Comparison of ENCODE assay signal across 7 mouse cellular contexts in genomic region chr3:65929821-65930633, GRCm38 (mm10). TPM values are rescaled to one million over a fixed set of nuclear protein-coding genes. Genes with fewer than 3 reads are reported as not detected.
DNase-seq lines count a peak whose midpoint lies in the region; ATAC-seq and TF ChIP-seq lines count a peak whose summit lies in the region.

No protein-coding gene starts in this region.

- H3K9ac ChIP-seq in forebrain, postnatal 0 days = no peak overlapping the region
- H3K9ac ChIP-seq in hindbrain, embryonic 15.5 days = no peak overlapping the region

- no peaks in the 10 kb centered on the region for H3K9me3 ChIP-seq in forebrain, postnatal 0 days (ENCODE audit: low read length)
- H3K9me3 ChIP-seq in hindbrain, embryonic 15.5 days = no peaks in the 10 kb centered on the region

- peak; percentile 4 for ATAC-seq in Patski
- peak; percentile 73 for ATAC-seq in forebrain, postnatal 0 days
- ATAC-seq in hindbrain, embryonic 15.5 days (ENCODE audit: low FRiP score, low read depth) = peak; percentile 61

- DNase-seq in Patski (ENCODE audit: low read depth, low spot score) = peak; percentile 43
- peak; percentile 74 to 76 for DNase-seq in cerebellum, adult 18-20 months
- peak; percentile 86 for DNase-seq in forebrain, postnatal 0 days
- peak; percentile 39 to 52 for DNase-seq in layer of hippocampus, postnatal 36 days
- peak; percentile 92 for DNase-seq in lung, postnatal 36 days
- peak; percentile 81 to 87 for DNase-seq in right cerebral cortex, adult 2 months (ENCODE audit: low spot score in 2 of 2)

- H3K4me3 ChIP-seq in forebrain, postnatal 0 days (ENCODE audit: low read depth, low read length) = no peak overlapping the region
- no peak overlapping the region for H3K4me3 ChIP-seq in hindbrain, embryonic 15.5 days

- H3K4me1 ChIP-seq in forebrain, postnatal 0 days (ENCODE audit: insufficient read depth) = no peaks in the 10 kb centered on the region
- peaks cover 14% of the 10 kb centered on the region for H3K4me1 ChIP-seq in hindbrain, embryonic 15.5 days (replicated peaks)

- H3K27ac ChIP-seq in forebrain, postnatal 0 days (ENCODE audit: low read depth, low read length) = no peak overlapping the region
- no peak overlapping the region for H3K27ac ChIP-seq in hindbrain, embryonic 15.5 days (replicated peaks)

- in situ Hi-C loops in Patski (cut with MboI; ENCODE audit: low pct_unique_long_range_greater_than_20kb) = loop anchor here (5.0 to 25.0 kb wide), 7 partner anchors 63 to 1943 kb away; partner anchors contain the start of gene Gmps

- H3K4me2 ChIP-seq in forebrain, postnatal 0 days (ENCODE audit: low read depth) = peak overlapping the region; percentile 34
- peak overlapping the region; percentile 48 for H3K4me2 ChIP-seq in hindbrain, embryonic 15.5 days

- TF ChIP-seq CTCF in Patski (IDR thresholded peaks at IDR 0.05) = no peak
- peak; percentile 84 for TF ChIP-seq CTCF in forebrain, postnatal 0 days (IDR thresholded peaks at IDR 0.05; ENCODE audit: low read depth)

- no peaks in the 10 kb centered on the region for H3K27me3 ChIP-seq in Patski
- no peaks in the 10 kb centered on the region for H3K27me3 ChIP-seq in forebrain, postnatal 0 days (ENCODE audit: insufficient read depth, low read length)
- H3K27me3 ChIP-seq in hindbrain, embryonic 15.5 days = no peaks in the 10 kb centered on the region

- POLR2A ChIA-PET in Patski (lab: Charles Lee) = interaction anchor here (0.7 to 2.6 kb wide), 6 partner anchors 29 to 402 kb away, joined by 3 to 10 read pairs (median 4); partner anchors contain the start of gene Tiparp

- no peaks in the 10 kb centered on the region for H3K36me3 ChIP-seq in forebrain, postnatal 0 days (ENCODE audit: insufficient read depth)
- H3K36me3 ChIP-seq in hindbrain, embryonic 15.5 days = no peaks in the 10 kb centered on the region

- CTCF ChIA-PET in Patski (lab: Charles Lee) = interaction anchor here (0.7 to 4.0 kb wide), 68 partner anchors 8 to 1890 kb away, joined by 3 to 47 read pairs (median 5); partner anchors contain the start of genes Ccnl1, Lekr1 and Tiparp

- 23% methylated on average over 20 of the region's 20 CpGs for WGBS in forebrain, postnatal 0 days
- WGBS in hindbrain, embryonic 15.5 days = 21% methylated on average over 20 of the region's 20 CpGs

RNA-seq across cellular contexts. Expression of gene Ccnl1, which starts 28.0 kb away (rescaled TPM):
- 92.3 TPM for polyA plus RNA-seq in Patski (2021)
- 54.1 and 57.0 TPM in 2 replicates for total RNA-seq in forebrain, postnatal 0 days (2014; rRNA removed)
- polyA plus RNA-seq in forebrain, postnatal 0 days (2015; fragmentation: Nextera tagmentation; extraction: Ambion mirVana) = 51.5 and 53.1 TPM in 2 replicates
- polyA plus RNA-seq in hindbrain, embryonic 15.5 days (2015; fragmentation: Nextera tagmentation; extraction: Ambion mirVana) = 63.6 and 66.1 TPM in 2 replicates
- total RNA-seq in layer of hippocampus, postnatal 36 days (2021) = 10 to 100 TPM; 60.4 to 67.2 TPM

Comparison
In these comparisons a context has a peak if more than half of its experiments do, and no peak if none do; other contexts are left out.
1. ATAC-seq: peak in every context shown above with its lines; median percentile 73 in forebrain, postnatal 0 days; 61 in hindbrain, embryonic 15.5 days; 4 in Patski.